Mouse (Mus musculus) myocyte (in vitro differentiated cells): Measurements from ENCODE around the gene Fbxo36. TPM values are rescaled to one million over a fixed set of nuclear protein-coding genes. Genes with fewer than 3 reads are reported as not detected.

Experiments
- H3K27me3 ChIP-seq: one replicate; pipeline ENCODE4 v1.6.1; 2011; ENCODE audit not compliant: control insufficient read depth, insufficient read depth, insufficient read length
- H3K36me3 ChIP-seq: one replicate; pipeline ENCODE4 v1.6.1; 2011; ENCODE audit not compliant: control insufficient read depth, insufficient read depth
- H3K4me2 ChIP-seq: one replicate; pipeline ENCODE4 v1.6.1; 2011; ENCODE audit warnings: low read depth, control low read depth
- H3K4me3 ChIP-seq: one replicate; pipeline ENCODE4 v1.5.1; 2011; ENCODE audit warnings: mild to moderate bottlenecking, control low read depth, moderate library complexity
- H3K79me2 ChIP-seq: one replicate; pipeline ENCODE4 v1.6.1; 2011; ENCODE audit not compliant: control insufficient read depth, insufficient read depth
- H3ac ChIP-seq: one replicate; pipeline ENCODE4 v1.6.1; 2011; ENCODE audit not compliant: control insufficient read depth, insufficient read length
- CEBPB ChIP-seq: IDR thresholded peaks from 2 replicates; pipeline ENCODE4 v1.6.1; 2011; ENCODE audit warnings: mild to moderate bottlenecking, moderate library complexity; ENCODE audit not compliant: poor library complexity, insufficient read depth, severe bottlenecking
- E2F4 ChIP-seq: IDR thresholded peaks from one replicate; pipeline ENCODE4 v1.6.1; 2011; ENCODE audit warnings: mild to moderate bottlenecking, control low read depth, moderate library complexity; ENCODE audit not compliant: insufficient read depth
- MAX ChIP-seq: IDR thresholded peaks from one replicate; pipeline ENCODE4 v1.6.1; 2011; ENCODE audit warnings: low read depth, mild to moderate bottlenecking, control low read depth
- MYOD1 ChIP-seq, 3 experiments: IDR thresholded peaks; one replicate each; pipeline ENCODE4 v1.6.1; 2011; ENCODE audit warnings: control low read depth in 2 of 3, low read depth in 2 of 3, mild to moderate bottlenecking in 2 of 3, moderate library complexity in 1 of 3; ENCODE audit not compliant: insufficient read length in 2 of 3, control insufficient read depth in 1 of 3
- MYOG ChIP-seq, 3 experiments: IDR thresholded peaks; one replicate each; pipeline ENCODE4 v1.6.1; 2011; ENCODE audit warnings: control low read depth in 2 of 3, low read depth in 2 of 3, mild to moderate bottlenecking in 2 of 3; ENCODE audit not compliant: insufficient read length in 2 of 3, control insufficient read depth in 1 of 3, insufficient read depth in 1 of 3
- POLR2A ChIP-seq: IDR thresholded peaks from one replicate; pipeline ENCODE4 v1.6.1; 2011; ENCODE audit warnings: low read depth, mild to moderate bottlenecking, control low read depth, moderate library complexity; ENCODE audit not compliant: insufficient read length
- POLR2AphosphoS2 ChIP-seq: IDR thresholded peaks from one replicate; pipeline ENCODE4 v1.6.1; 2011; ENCODE audit warnings: low read depth, control low read depth; ENCODE audit not compliant: insufficient read length
- REST ChIP-seq: IDR thresholded peaks from one replicate; pipeline ENCODE4 v1.6.1; 2011; ENCODE audit warnings: mild to moderate bottlenecking, control low read depth, moderate library complexity; ENCODE audit not compliant: insufficient read depth, insufficient read length
- SRF ChIP-seq: IDR thresholded peaks from one replicate; pipeline ENCODE4 v1.6.1; 2011; ENCODE audit warnings: low read depth; ENCODE audit not compliant: control insufficient read depth, insufficient read length
- TCF12 ChIP-seq: IDR thresholded peaks from one replicate; pipeline ENCODE4 v1.6.1; 2011; ENCODE audit warnings: mild to moderate bottlenecking, control low read depth; ENCODE audit not compliant: poor library complexity, insufficient read depth, severe bottlenecking
- TCF3 ChIP-seq: IDR thresholded peaks from one replicate; pipeline ENCODE4 v1.6.1; 2011; ENCODE audit warnings: low read depth, control low read depth; ENCODE audit not compliant: insufficient read length
- USF1 ChIP-seq: IDR thresholded peaks from one replicate; pipeline ENCODE4 v1.6.1; 2011; ENCODE audit warnings: low read depth, mild to moderate bottlenecking, control low read depth, moderate library complexity
- polyA plus RNA-seq: library from polyadenylated mRNA; unstranded; fragments of >200 nt; fragmentation: generic; extraction: Trizol; gene quantifications from one replicate; pipeline ENCODE4 v1.2.1, GENCODE M21; 2012; ENCODE audit warnings: missing spikeins

Gene Fbxo36
- polyA plus RNA-seq, 1 experiment, result 10.7 TPM

DNA sequence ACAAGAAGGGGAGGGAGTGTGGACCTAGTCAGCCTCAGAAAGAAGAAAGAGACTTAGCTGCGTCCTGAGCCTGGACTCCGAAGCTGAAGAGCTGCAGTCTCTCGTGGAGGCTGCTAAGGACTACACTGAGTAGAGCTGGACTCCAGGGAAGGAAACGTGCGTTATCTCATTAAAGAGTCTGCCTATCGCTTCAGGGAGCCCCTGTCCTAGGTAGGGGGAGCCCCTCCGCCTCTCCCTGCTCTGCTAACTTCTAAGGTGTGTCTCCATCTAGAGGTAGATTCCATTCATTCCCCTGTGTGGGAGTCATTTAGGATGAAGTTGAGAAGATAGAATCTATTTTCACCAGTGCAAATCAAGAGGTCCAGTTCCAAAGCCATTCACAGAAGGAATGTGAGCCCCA is 29.9 kb downstream of the Fbxo36 start:
- Histone ChIP-seq H3K27me3 (no peaks in the 10 kb centered on the region), H3K79me2 (no peaks in the 10 kb centered on the region), H3K4me3 (no peak overlapping the region), H3K36me3 (no peaks in the 10 kb centered on the region), H3ac (no peak overlapping the region), H3K4me2 (no peak overlapping the region)
- no peak for TF ChIP-seq MAX

- no peak for TF ChIP-seq MAX
- TF ChIP-seq SRF, result no peak
- TF ChIP-seq TCF3, result no peak
- TF ChIP-seq USF1, result no peak
- TF ChIP-seq MYOD1 (IDR thresholded peaks at IDR 0.05; ENCODE audit: control insufficient read depth in 1 of 3, insufficient read length in 2 of 3, low read depth in 2 of 3), result no peak
- no peak for TF ChIP-seq E2F4
- TF ChIP-seq TCF12, result no peak
- TF ChIP-seq MYOG (IDR thresholded peaks at IDR 0.05; ENCODE audit: control insufficient read depth in 1 of 3, insufficient read depth in 1 of 3, insufficient read length in 2 of 3, low read depth in 2 of 3), result no peak
- TF ChIP-seq POLR2AphosphoS2, result no peak
- TF ChIP-seq CEBPB, result no peak
- TF ChIP-seq POLR2A, result no peak
- no peak for TF ChIP-seq REST
- no peaks in the 10 kb centered on the region for H3K36me3 ChIP-seq
- H3K79me2 ChIP-seq, result no peaks in the 10 kb centered on the region
- H3K4me2 ChIP-seq, result no peak overlapping the region
- H3ac ChIP-seq, result no peak overlapping the region
- H3K4me3 ChIP-seq, result no peak overlapping the region
- no peaks in the 10 kb centered on the region for H3K27me3 ChIP-seq
Observed at GRCm38 (mm10) chr1:84871131-84871530, 31.5 kb downstream of the Fbxo36 start.

DNA sequence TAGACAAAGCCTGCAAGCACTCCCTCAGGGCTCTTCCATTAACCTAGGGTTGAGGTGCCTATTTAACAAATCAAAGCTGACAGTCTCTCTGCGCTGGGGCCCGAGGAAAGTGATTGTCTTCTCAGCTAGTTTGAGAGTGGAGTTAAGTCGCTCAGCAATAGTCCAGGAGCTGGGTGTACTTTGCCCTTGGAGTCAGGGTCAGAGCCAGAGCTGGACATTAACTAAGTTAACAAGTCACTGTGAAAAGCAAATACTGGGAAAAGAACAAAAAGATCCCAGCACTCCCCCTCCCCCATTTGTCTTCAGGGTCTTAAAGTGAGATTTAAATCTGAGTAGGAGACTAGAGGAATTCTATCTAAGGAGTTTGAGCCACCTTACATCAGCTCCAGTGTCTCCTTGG is 32.5 kb downstream of the Fbxo36 start:
- no peaks in the 10 kb centered on the region for H3K27me3 ChIP-seq
- H3ac ChIP-seq, result no peak overlapping the region
- H3K79me2 ChIP-seq, result no peaks in the 10 kb centered on the region
- TF ChIP-seq MYOG (IDR thresholded peaks at IDR 0.05; ENCODE audit: control insufficient read depth in 1 of 3, insufficient read depth in 1 of 3, insufficient read length in 2 of 3, low read depth in 2 of 3), result no peak
- no peak for TF ChIP-seq REST
- no peak for TF ChIP-seq POLR2A
- TF ChIP-seq CEBPB, result no peak
- TF ChIP-seq TCF3, result no peak
- no peak for TF ChIP-seq E2F4
- TF ChIP-seq MAX, result no peak
- TF ChIP-seq SRF, result no peak
- no peak for TF ChIP-seq POLR2AphosphoS2
- no peak for TF ChIP-seq USF1
- no peak overlapping the region for H3K4me3 ChIP-seq
- H3K36me3 ChIP-seq, result no peaks in the 10 kb centered on the region
- no peak overlapping the region for H3K4me2 ChIP-seq

DNA sequence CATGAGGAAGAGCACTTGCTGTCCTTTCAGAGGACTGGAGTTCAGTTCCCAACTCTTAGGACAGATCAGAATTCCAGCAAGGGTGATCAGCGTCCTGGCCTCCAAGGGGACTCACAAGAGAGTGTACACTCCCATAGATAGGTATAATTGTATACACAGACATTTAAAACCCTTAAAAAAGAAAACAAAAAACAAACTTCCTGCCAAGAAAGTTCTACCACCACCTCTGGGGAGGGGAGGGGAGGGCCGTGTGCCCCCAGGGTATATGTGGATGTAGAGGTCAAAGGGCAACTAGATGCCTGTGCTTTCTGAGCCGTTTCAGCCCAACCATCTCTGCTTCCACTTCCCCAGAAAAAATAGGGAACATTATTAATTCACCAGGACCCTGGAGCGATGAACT is 33.3 kb downstream of the Fbxo36 start:
- H3K79me2 ChIP-seq, result no peaks in the 10 kb centered on the region
- no peaks in the 10 kb centered on the region for H3K27me3 ChIP-seq
- no peak overlapping the region for H3ac ChIP-seq
- H3K4me3 ChIP-seq, result no peak overlapping the region
- TF ChIP-seq MYOG (IDR thresholded peaks at IDR 0.05; ENCODE audit: control insufficient read depth in 1 of 3, insufficient read depth in 1 of 3, insufficient read length in 2 of 3, low read depth in 2 of 3), result no peak
- no peak for TF ChIP-seq MYOD1 (IDR thresholded peaks at IDR 0.05; ENCODE audit: control insufficient read depth in 1 of 3, insufficient read length in 2 of 3, low read depth in 2 of 3)
- TF ChIP-seq CEBPB, result no peak
- TF ChIP-seq POLR2AphosphoS2, result no peak
- no peak for TF ChIP-seq REST
- TF ChIP-seq MAX, result no peak
- TF ChIP-seq E2F4, result no peak
- TF ChIP-seq USF1, result no peak
- no peak for TF ChIP-seq SRF
- no peak for TF ChIP-seq TCF3
- no peak for TF ChIP-seq POLR2A
- no peaks in the 10 kb centered on the region for H3K36me3 ChIP-seq
- no peak overlapping the region for H3K4me2 ChIP-seq

GRCm38 (mm10) chr1:84877590-84877989 is 37.9 kb downstream of the Fbxo36 start:
- H3K36me3 ChIP-seq, result no peaks in the 10 kb centered on the region
- no peak overlapping the region for H3ac ChIP-seq
- TF ChIP-seq SRF, result no peak
- TF ChIP-seq E2F4, result no peak
- TF ChIP-seq MYOD1 (IDR thresholded peaks at IDR 0.05; ENCODE audit: control insufficient read depth in 1 of 3, insufficient read length in 2 of 3, low read depth in 2 of 3), result no peak
- no peak for TF ChIP-seq CEBPB
- no peak for TF ChIP-seq POLR2AphosphoS2
- no peak for TF ChIP-seq TCF3
- no peak for TF ChIP-seq MAX
- H3K4me2 ChIP-seq, result no peak overlapping the region
- no peak overlapping the region for H3K4me3 ChIP-seq
- H3K79me2 ChIP-seq, result no peaks in the 10 kb centered on the region
- H3K27me3 ChIP-seq, result no peaks in the 10 kb centered on the region
